Comparison of ENCODE assay signal across 7 mouse cellular contexts in genomic region chr4:136052060-136052459, GRCm38 (mm10). TPM values are rescaled to one million over a fixed set of nuclear protein-coding genes. Genes with fewer than 3 reads are reported as not detected.
DNase-seq lines count a peak whose midpoint lies in the region; ATAC-seq and TF ChIP-seq lines count a peak whose summit lies in the region.

No protein-coding gene starts in this region.

- no peak overlapping the region for H3K27ac ChIP-seq in lung, postnatal 0 days (ENCODE audit: low read length)
- H3K27ac ChIP-seq in embryonic facial prominence, embryonic 15.5 days (replicated peaks), result peak overlapping the region; percentile 39; the same call in 1 of the 2 replicates
- H3K27ac ChIP-seq in limb, embryonic 12.5 days, result no peak overlapping the region; the same call in 1 of the 2 replicates
- H3K27ac ChIP-seq in stomach, embryonic 15.5 days, result no peak overlapping the region; the same call in 1 of the 2 replicates

- H3K9ac ChIP-seq in lung, postnatal 0 days (replicated peaks; ENCODE audit: low read depth), result peak overlapping the region; percentile 99
- H3K9ac ChIP-seq in embryonic facial prominence, embryonic 15.5 days, result peak overlapping the region; percentile 69
- peak overlapping the region; percentile 99 for H3K9ac ChIP-seq in limb, embryonic 12.5 days (replicated peaks)
- peak overlapping the region; percentile 99 for H3K9ac ChIP-seq in stomach, embryonic 15.5 days

- no peak for TF ChIP-seq EP300 in lung, postnatal 0 days (IDR thresholded peaks at IDR 0.05)

- H3K36me3 ChIP-seq in lung, postnatal 0 days (ENCODE audit: insufficient read depth, low read length), result peaks cover 19% of the 10 kb centered on the region; the same call in 1 of the 2 replicates
- H3K36me3 ChIP-seq in embryonic facial prominence, embryonic 15.5 days, result peaks cover 48% of the 10 kb centered on the region
- H3K36me3 ChIP-seq in limb, embryonic 12.5 days, result peaks cover 47% of the 10 kb centered on the region
- peaks cover 40% of the 10 kb centered on the region for H3K36me3 ChIP-seq in stomach, embryonic 15.5 days

- H3K9me3 ChIP-seq in lung, postnatal 0 days (ENCODE audit: low read length), result no peaks in the 10 kb centered on the region
- H3K9me3 ChIP-seq in embryonic facial prominence, embryonic 15.5 days (replicated peaks), result no peaks in the 10 kb centered on the region
- H3K9me3 ChIP-seq in limb, embryonic 12.5 days, result no peaks in the 10 kb centered on the region
- no peaks in the 10 kb centered on the region for H3K9me3 ChIP-seq in stomach, embryonic 15.5 days

- peak overlapping the region; percentile 65 for H3K4me2 ChIP-seq in lung, postnatal 0 days (replicated peaks; ENCODE audit: low read depth, low read length)
- H3K4me2 ChIP-seq in embryonic facial prominence, embryonic 15.5 days (replicated peaks), result peak overlapping the region; percentile 81
- H3K4me2 ChIP-seq in limb, embryonic 12.5 days, result peak overlapping the region; percentile 87
- peak overlapping the region; percentile 87 for H3K4me2 ChIP-seq in stomach, embryonic 15.5 days

- peak overlapping the region; percentile 97 for H3K4me3 ChIP-seq in lung, postnatal 0 days (ENCODE audit: low read depth, low read length)
- H3K4me3 ChIP-seq in embryonic facial prominence, embryonic 15.5 days (replicated peaks), result peak overlapping the region; percentile 71
- H3K4me3 ChIP-seq in limb, embryonic 12.5 days (replicated peaks), result peak overlapping the region; percentile 98
- peak overlapping the region; percentile 71 for H3K4me3 ChIP-seq in stomach, embryonic 15.5 days (replicated peaks)

- DNase-seq in lung, postnatal 0 days (ENCODE audit: low spot score), result peak; percentile 42
- no peak for DNase-seq in lung, postnatal 36 days
- no peak for DNase-seq in right cerebral cortex, adult 18-20 months

- no peak for ATAC-seq in lung, postnatal 0 days
- no peak for ATAC-seq in embryonic facial prominence, embryonic 15.5 days (ENCODE audit: insufficient number of reproducible peaks, low FRiP score, low TSS enrichment, low read depth)
- no peak for ATAC-seq in limb, embryonic 12.5 days (ENCODE audit: insufficient number of reproducible peaks, insufficient read depth, low FRiP score, low TSS enrichment, low read depth)
- ATAC-seq in stomach, embryonic 15.5 days (ENCODE audit: insufficient read depth, low FRiP score, low read depth), result no peak
- ATAC-seq in megakaryocyte progenitor cell, adult 5-6 weeks (replicated peaks; ENCODE audit: poor library complexity), result no peak

- WGBS in lung, postnatal 0 days, result 0% methylated on average over 3 of the region's 3 CpGs
- WGBS in embryonic facial prominence, embryonic 15.5 days, result 2% methylated on average over 3 of the region's 3 CpGs
- 2% methylated on average over 3 of the region's 3 CpGs for WGBS in limb, embryonic 12.5 days
- WGBS in stomach, embryonic 15.5 days, result 2% methylated on average over 3 of the region's 3 CpGs

- H3K27me3 ChIP-seq in lung, postnatal 0 days (replicated peaks; ENCODE audit: insufficient read depth, low read length), result no peaks in the 10 kb centered on the region
- H3K27me3 ChIP-seq in embryonic facial prominence, embryonic 15.5 days, result no peaks in the 10 kb centered on the region
- no peaks in the 10 kb centered on the region for H3K27me3 ChIP-seq in limb, embryonic 12.5 days
- no peaks in the 10 kb centered on the region for H3K27me3 ChIP-seq in stomach, embryonic 15.5 days (replicated peaks)

- peaks cover 11% of the 10 kb centered on the region for H3K4me1 ChIP-seq in lung, postnatal 0 days (ENCODE audit: insufficient read depth, low read depth, low read length)
- peaks cover 31% of the 10 kb centered on the region for H3K4me1 ChIP-seq in embryonic facial prominence, embryonic 15.5 days
- H3K4me1 ChIP-seq in limb, embryonic 12.5 days (replicated peaks), result peaks cover 22% of the 10 kb centered on the region
- peaks cover 21% of the 10 kb centered on the region for H3K4me1 ChIP-seq in stomach, embryonic 15.5 days

- no peak for TF ChIP-seq CTCF in lung, postnatal 0 days (IDR thresholded peaks at IDR 0.05)

RNA-seq across cellular contexts. Expression of gene Rpl11, which starts 1.2 kb away (rescaled TPM):
- polyA plus RNA-seq in lung, postnatal 0 days (2015; fragmentation: Nextera tagmentation; extraction: Ambion mirVana), result 325 and 355 TPM in 2 replicates
- 427 and 463 TPM in 2 replicates for polyA plus RNA-seq in embryonic facial prominence, embryonic 15.5 days (2015; fragmentation: Nextera tagmentation; extraction: Ambion mirVana)
- polyA plus RNA-seq in limb, embryonic 12.5 days (2016; fragmentation: Nextera tagmentation; extraction: Ambion mirVana), result 442 and 453 TPM in 2 replicates
- 336 and 456 TPM in 2 replicates for polyA plus RNA-seq in stomach, embryonic 15.5 days (2015; fragmentation: Nextera tagmentation; extraction: Ambion mirVana)
- total RNA-seq in megakaryocyte progenitor cell, adult 5-6 weeks (2015), result 1,572 and 1,580 TPM in 2 replicates
- total RNA-seq in megakaryocyte progenitor cell, adult 5-6 weeks (2017), result 841 and 996 TPM in 2 replicates

RNA-seq across cellular contexts. Expression of gene Eloa, which starts 30.5 kb away (rescaled TPM):
- 25.6 and 26.8 TPM in 2 replicates for polyA plus RNA-seq in lung, postnatal 0 days (2015; fragmentation: Nextera tagmentation; extraction: Ambion mirVana)
- 43.0 and 44.8 TPM in 2 replicates for polyA plus RNA-seq in embryonic facial prominence, embryonic 15.5 days (2015; fragmentation: Nextera tagmentation; extraction: Ambion mirVana)
- polyA plus RNA-seq in limb, embryonic 12.5 days (2016; fragmentation: Nextera tagmentation; extraction: Ambion mirVana), result 40.6 and 45.3 TPM in 2 replicates
- 36.4 and 37.9 TPM in 2 replicates for polyA plus RNA-seq in stomach, embryonic 15.5 days (2015; fragmentation: Nextera tagmentation; extraction: Ambion mirVana)
- total RNA-seq in megakaryocyte progenitor cell, adult 5-6 weeks (2015), result 55.2 and 58.2 TPM in 2 replicates
- 50.3 and 56.8 TPM in 2 replicates for total RNA-seq in megakaryocyte progenitor cell, adult 5-6 weeks (2017)
